Mouse (Mus musculus): ENCODE results near the gene Col18a1. TPM values are rescaled to one million over a fixed set of nuclear protein-coding genes. Genes with fewer than 3 reads are reported as not detected.

The Col18a1 gene
- polyA plus RNA-seq, 1 experiment from 2014 or later, result 167 TPM

- ATAC-seq (peak; percentile 73), DNase-seq (peak; percentile 87)
- peaks cover 12% of the 10 kb centered on the region for H3K4me1 ChIP-seq (ENCODE audit: insufficient read depth)
- peak overlapping the region; percentile 84 for H3K9ac ChIP-seq (replicated peaks)
- H3K4me3 ChIP-seq (ENCODE audit: low read depth, low read length), result peak overlapping the region; percentile 58
- WGBS (ENCODE audit: insufficient replicate concordance), result 57% methylated on average over 19 of the region's 19 CpGs
- TF ChIP-seq CTCF (IDR thresholded peaks at IDR 0.05; ENCODE audit: low read depth), result no peak
- TF ChIP-seq EP300 (IDR thresholded peaks at IDR 0.05; ENCODE audit: low read depth), result peak; percentile 79
- peak overlapping the region; percentile 70 for H3K4me2 ChIP-seq (ENCODE audit: low read depth, low read length)
- no peaks in the 10 kb centered on the region for H3K9me3 ChIP-seq (ENCODE audit: low read length)
- H3K27me3 ChIP-seq (ENCODE audit: insufficient read depth, low read length), result no peaks in the 10 kb centered on the region
- peak overlapping the region; percentile 87 for H3K27ac ChIP-seq (ENCODE audit: low read depth)
- no peaks in the 10 kb centered on the region for H3K36me3 ChIP-seq (replicated peaks; ENCODE audit: insufficient read depth, low read length)
Measured at GRCm38 (mm10) chr10:77113489-77114240, 52.7 kb downstream of the Col18a1 start.

GRCm38 (mm10) chr10:77111550-77112249 is 54.6 kb downstream of the Col18a1 start:
- ATAC-seq, result peak; percentile 58
- Histone ChIP-seq H3K27me3 (ENCODE audit: insufficient read depth, low read length) (no peaks in the 10 kb centered on the region), H3K9me3 (ENCODE audit: low read length) (no peaks in the 10 kb centered on the region), H3K36me3 (replicated peaks; ENCODE audit: insufficient read depth, low read length) (no peaks in the 10 kb centered on the region), H3K9ac (replicated peaks) (peak overlapping the region; percentile 84), H3K4me2 (ENCODE audit: low read depth, low read length) (peak overlapping the region; percentile 70), H3K27ac (ENCODE audit: low read depth) (peak overlapping the region; percentile 87), H3K4me1 (ENCODE audit: insufficient read depth) (peaks cover 5% of the 10 kb centered on the region), H3K4me3 (ENCODE audit: low read depth, low read length) (peak overlapping the region; percentile 58)
- TF ChIP-seq CTCF (IDR thresholded peaks at IDR 0.05; ENCODE audit: low read depth) (no peak), EP300 (IDR thresholded peaks at IDR 0.05; ENCODE audit: low read depth) (0 out of 2 replicates have a peak, but pooled peaks have one; percentile 14)
- peak; percentile 71 for DNase-seq
- 45% methylated on average over 4 of the region's 4 CpGs for WGBS (ENCODE audit: insufficient replicate concordance)

GRCm38 (mm10) chr10:77110843-77111242 is 55.5 kb downstream of the Col18a1 start:
- Histone ChIP-seq H3K27ac (ENCODE audit: low read depth) (peak overlapping the region; percentile 87), H3K27me3 (ENCODE audit: insufficient read depth, low read length) (no peaks in the 10 kb centered on the region), H3K36me3 (replicated peaks; ENCODE audit: insufficient read depth, low read length) (no peaks in the 10 kb centered on the region), H3K4me2 (ENCODE audit: low read depth, low read length) (peak overlapping the region; percentile 70), H3K4me3 (ENCODE audit: low read depth, low read length) (peak overlapping the region; percentile 58), H3K4me1 (ENCODE audit: insufficient read depth) (peaks cover 5% of the 10 kb centered on the region), H3K9me3 (ENCODE audit: low read length) (no peaks in the 10 kb centered on the region), H3K9ac (replicated peaks) (peak overlapping the region; percentile 84)
- TF ChIP-seq CTCF (IDR thresholded peaks at IDR 0.05; ENCODE audit: low read depth) (no peak), EP300 (IDR thresholded peaks at IDR 0.05; ENCODE audit: low read depth) (no peak)
- 64% methylated on average over 7 of the region's 7 CpGs for WGBS (ENCODE audit: insufficient replicate concordance)
- ATAC-seq, result no peak
- no peak for DNase-seq

- Histone ChIP-seq H3K27me3 (ENCODE audit: insufficient read depth, low read length) (no peaks in the 10 kb centered on the region), H3K36me3 (replicated peaks; ENCODE audit: insufficient read depth, low read length) (no peaks in the 10 kb centered on the region), H3K4me1 (ENCODE audit: insufficient read depth) (peaks cover 2% of the 10 kb centered on the region), H3K27ac (ENCODE audit: low read depth) (peak overlapping the region; percentile 87), H3K9ac (replicated peaks) (peak overlapping the region; percentile 84), H3K4me3 (ENCODE audit: low read depth, low read length) (peak overlapping the region; percentile 58; the same call in 1 of the 2 replicates), H3K4me2 (ENCODE audit: low read depth, low read length) (peak overlapping the region; percentile 70), H3K9me3 (ENCODE audit: low read length) (no peaks in the 10 kb centered on the region)
- DNase-seq, result peak; percentile 63
- no peak for ATAC-seq
- no peak for TF ChIP-seq EP300 (IDR thresholded peaks at IDR 0.05; ENCODE audit: low read depth)
- no peak for TF ChIP-seq CTCF (IDR thresholded peaks at IDR 0.05; ENCODE audit: low read depth)
- WGBS (ENCODE audit: insufficient replicate concordance), result 75% methylated on average over 9 of the region's 9 CpGs
Measured at GRCm38 (mm10) chr10:77110010-77110409, 56.3 kb downstream of the Col18a1 start.

GRCm38 (mm10) chr10:77108106-77108505 is 58.2 kb downstream of the Col18a1 start:
- TF ChIP-seq CTCF (IDR thresholded peaks at IDR 0.05; ENCODE audit: low read depth) (no peak), EP300 (IDR thresholded peaks at IDR 0.05; ENCODE audit: low read depth) (no peak)
- ATAC-seq (no peak; the same call in 1 of the 2 replicates), DNase-seq (no peak)

GRCm38 (mm10) chr10:77104327-77104726 is 62.0 kb downstream of the Col18a1 start:
- peaks cover 9% of the 10 kb centered on the region for H3K4me1 ChIP-seq (ENCODE audit: insufficient read depth)
- H3K36me3 ChIP-seq (replicated peaks; ENCODE audit: insufficient read depth, low read length), result no peaks in the 10 kb centered on the region
- H3K9ac ChIP-seq (replicated peaks), result no peak overlapping the region
- peak overlapping the region; percentile 85 for H3K27ac ChIP-seq (ENCODE audit: low read depth)
- H3K9me3 ChIP-seq (ENCODE audit: low read length), result no peaks in the 10 kb centered on the region
- H3K4me2 ChIP-seq (ENCODE audit: low read depth, low read length), result peak overlapping the region; percentile 27; the same call in 1 of the 2 replicates
- ATAC-seq (no peak), DNase-seq (no peak)
- TF ChIP-seq CTCF (IDR thresholded peaks at IDR 0.05; ENCODE audit: low read depth) (no peak), EP300 (IDR thresholded peaks at IDR 0.05; ENCODE audit: low read depth) (no peak)
- no peak overlapping the region for H3K4me3 ChIP-seq (ENCODE audit: low read depth, low read length)
- H3K27me3 ChIP-seq (ENCODE audit: insufficient read depth, low read length), result no peaks in the 10 kb centered on the region

More at GRCm38 (mm10) chr10:77108106-77108505, 58.2 kb downstream of the Col18a1 start:
- H3K27me3 ChIP-seq (ENCODE audit: insufficient read depth, low read length), result no peaks in the 10 kb centered on the region
- no peak overlapping the region for H3K9ac ChIP-seq (replicated peaks)
- H3K4me3 ChIP-seq (ENCODE audit: low read depth, low read length), result no peak overlapping the region
- no peaks in the 10 kb centered on the region for H3K9me3 ChIP-seq (ENCODE audit: low read length)
- peak overlapping the region; percentile 87 for H3K27ac ChIP-seq (ENCODE audit: low read depth)
- peaks cover 3% of the 10 kb centered on the region for H3K4me1 ChIP-seq (ENCODE audit: insufficient read depth)
- WGBS (ENCODE audit: insufficient replicate concordance), result 60% methylated on average over 4 of the region's 4 CpGs
- H3K36me3 ChIP-seq (replicated peaks; ENCODE audit: insufficient read depth, low read length), result no peaks in the 10 kb centered on the region
- H3K4me2 ChIP-seq (ENCODE audit: low read depth, low read length), result no peak overlapping the region

Measured in liver, postnatal 0 days (tissue).